Mouse (Mus musculus): Measurements from ENCODE around the gene Kcnj13.

Gene Kcnj13

DNA sequence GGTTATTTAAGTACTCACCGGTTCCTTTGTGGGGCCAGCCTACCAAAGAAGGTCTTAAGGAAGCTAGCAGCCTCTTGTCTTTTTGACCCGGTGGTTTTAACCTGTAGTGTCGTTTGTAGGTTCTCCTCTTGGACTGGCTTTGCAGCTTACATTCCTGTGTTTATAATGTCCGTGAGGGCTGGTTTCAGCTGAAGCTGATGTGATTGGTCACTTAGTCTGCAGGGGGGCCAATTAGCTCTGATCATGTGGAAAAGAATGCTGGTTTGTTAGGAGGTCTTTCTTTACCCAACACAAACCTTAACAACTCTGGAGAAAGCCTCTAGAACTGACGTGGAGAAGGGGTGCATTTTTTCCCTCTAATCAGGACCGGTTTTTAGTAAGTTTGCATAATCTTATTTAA lies at the start of gene Kcnj13:
Gene Kcnj13 (minus strand): TSS at position 136 of the 400 bp plus-strand sequence.
- no peak for DNase-seq (ENCODE audit: low read depth)

DNA sequence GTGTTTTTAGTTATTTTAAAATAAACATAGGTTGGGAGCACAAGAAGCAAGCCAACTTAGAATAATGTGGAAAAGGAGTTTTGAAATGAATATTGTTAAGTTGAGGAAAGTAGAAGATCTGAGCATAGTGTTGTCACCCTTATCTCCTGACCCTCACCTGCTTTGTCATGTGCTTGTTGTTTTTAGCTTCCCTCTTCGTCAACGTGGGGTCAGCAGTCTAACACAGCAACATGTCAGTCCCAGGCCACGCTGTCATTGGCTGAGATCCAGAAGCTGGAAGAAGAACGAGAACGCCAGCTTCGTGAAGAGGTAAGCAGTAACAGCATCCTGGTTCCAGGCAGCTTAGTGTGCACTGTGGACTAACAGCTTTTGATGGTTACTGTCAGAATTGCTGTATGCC lies 42.1 kb upstream of the Kcnj13 start:
- DNase-seq (ENCODE audit: low read depth), result no peak

DNA sequence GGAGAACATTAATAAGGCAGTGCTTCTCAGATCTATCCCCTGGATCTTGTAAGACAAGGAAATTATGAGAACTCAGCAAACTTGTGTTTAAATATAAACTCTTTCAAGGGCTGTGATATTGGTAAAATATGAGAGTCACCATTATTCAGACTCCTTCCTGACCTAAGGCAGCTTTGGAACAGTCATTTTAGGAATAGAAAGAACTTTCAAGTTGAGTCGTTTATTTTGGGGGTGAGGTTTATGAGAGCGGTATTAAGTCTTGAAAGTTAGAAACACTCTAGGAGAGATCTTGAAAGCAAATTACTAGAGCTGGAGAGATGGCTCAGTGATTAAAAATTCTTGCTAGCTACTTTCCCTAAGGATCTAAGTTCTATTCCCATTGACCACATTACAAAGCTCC lies 40.6 kb upstream of the Kcnj13 start:
- no peak for DNase-seq (ENCODE audit: low read depth)

DNA sequence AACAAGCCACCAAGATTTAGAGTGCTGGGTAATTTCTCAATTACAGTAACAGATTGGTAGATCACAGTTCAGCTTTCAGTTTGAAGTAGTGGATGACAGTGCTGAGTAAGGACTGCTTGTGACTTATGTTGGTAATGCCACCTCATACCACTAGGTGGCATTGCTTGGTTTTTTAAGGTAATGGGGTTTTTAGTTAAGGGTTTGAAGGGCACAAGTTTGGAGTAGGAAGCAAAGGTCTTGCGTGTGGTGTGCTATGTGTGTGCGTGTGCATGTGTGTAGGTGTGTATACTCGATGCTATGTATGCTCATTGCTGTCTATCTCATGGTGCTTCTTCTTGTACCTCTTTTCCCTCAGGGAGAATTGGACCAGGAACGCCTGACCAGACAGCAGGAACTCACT lies 24.2 kb upstream of the Kcnj13 start:
- peak; percentile 87 for DNase-seq (ENCODE audit: low read depth)

DNA sequence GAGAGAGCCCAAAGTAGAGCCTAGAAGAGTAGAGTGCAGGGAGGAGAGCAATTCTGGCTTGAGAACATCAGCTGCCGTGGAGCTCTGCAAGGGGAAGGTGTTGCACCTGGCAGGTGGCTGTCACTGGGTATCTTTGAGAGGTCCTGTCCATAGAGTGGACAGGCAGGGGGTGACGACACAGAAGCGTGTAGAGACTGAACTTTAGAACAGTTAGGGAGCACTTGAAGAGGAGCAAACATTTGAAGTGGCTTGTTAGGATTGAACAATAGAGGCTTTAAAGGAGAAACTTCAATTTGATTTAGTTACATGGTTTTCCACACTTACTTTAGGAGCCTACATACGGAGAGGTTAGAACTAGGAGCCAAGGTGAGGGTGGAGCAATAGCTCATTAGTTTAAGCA lies 14.9 kb upstream of the Kcnj13 start:
- DNase-seq (ENCODE audit: low read depth), result no peak

DNA sequence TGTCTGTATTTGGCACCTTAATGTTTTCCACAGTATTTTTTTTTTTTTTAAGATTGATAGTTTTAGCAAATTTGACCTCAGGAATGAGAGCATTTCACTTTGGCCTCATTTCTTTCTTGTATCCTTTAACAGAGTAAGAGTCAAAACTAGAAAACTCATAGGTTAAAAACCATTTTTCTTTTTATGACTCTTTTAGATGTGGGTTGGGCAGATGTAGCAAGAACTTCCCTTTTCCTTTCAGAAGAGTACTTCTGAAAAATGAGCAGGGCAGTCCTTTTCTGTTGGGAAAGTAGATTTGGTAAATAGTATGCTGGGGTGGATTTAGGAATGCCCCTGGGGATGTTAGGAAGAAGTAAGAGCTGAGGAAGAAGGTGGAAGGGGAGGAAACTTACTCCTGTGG lies 11.5 kb upstream of the Kcnj13 start:
- DNase-seq (ENCODE audit: low read depth), result no peak

DNA sequence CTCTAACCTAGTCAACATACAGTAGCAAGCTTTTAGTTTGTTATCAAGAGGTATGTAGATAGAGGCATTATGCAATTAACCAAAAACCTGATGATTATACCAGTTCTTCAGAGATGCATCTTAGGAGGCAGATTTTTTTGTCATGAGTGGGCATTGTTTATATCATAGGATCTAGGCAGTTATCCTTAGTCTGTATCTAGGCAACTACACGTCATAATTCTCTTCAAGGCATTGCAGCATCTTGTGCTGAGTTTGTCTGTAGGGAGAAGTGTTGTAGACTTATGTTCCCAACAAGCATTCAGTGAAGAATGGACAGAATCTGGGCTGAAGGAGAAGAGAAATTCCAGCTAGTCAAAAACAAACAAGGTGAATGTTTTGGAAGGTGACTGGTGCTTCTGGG lies 10.2 kb upstream of the Kcnj13 start:
- no peak for DNase-seq (ENCODE audit: low read depth)

DNA sequence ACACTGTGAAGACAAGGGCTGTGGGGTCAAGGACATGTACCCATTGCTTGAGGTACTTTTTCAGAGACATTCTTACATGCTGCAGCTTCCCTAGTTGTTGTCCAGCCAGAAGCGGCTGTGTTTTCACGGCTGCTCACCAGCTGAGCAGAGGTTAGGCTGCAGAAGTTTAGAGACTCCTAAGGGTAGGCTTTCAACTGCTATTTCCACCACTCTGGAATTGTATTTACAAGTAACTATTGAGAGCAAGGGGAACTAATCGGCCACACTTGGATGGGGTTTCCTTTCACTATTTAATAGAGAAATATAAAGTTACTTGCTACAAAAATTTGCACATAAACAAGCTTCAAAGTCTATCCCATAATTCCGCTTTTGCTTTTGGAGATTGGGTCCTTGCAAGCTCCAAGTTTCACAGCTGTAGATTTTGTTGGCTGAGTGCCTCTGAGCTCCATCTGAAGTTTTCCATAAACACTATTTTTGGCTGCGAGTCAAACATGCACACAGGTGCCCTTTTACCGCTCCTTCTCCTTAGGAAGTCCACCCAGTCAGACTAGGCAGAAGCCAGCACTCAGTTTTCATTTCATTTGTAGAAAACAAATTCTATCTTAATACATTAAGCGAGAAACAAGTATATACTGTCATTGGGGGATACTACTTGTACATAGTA lies 2.5 kb upstream of the Kcnj13 start:
- peak; percentile 35 for DNase-seq (ENCODE audit: low read depth)

DNA sequence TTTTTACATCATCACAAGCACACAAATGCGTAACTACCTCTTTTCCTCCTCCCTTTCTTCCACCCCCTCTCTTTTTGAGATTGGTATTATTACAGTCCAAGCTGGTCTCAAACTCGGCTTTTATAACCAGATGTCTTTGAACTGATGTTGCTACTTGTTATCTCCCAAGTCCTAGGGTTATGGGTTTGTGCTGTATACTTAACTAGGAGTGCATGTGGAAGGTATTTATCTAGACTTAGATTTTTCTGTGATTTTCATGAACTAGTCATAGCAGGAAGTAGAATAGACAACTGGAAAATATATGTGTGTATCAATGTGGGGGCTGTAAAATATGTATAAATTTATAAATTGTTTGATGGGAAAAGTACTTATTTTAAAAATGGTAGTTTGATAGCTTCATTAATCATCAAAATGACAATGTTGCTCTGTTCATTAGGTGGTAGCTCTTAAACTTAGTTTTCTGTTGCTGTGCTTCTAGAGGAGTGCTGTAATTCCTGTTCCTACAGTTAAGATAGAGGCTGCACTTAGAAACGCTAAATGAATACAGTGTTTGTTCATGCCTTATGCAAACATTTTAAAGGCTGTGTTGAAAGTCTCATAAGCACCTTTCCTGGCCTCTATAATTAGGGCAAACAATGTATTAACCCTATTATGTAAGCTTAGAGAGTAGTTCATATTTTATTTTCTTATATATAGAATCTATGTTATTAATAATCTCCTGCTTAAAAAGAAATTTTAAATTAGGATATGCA lies 909 bp downstream of the Kcnj13 start:
- no peak for DNase-seq (ENCODE audit: low read depth)

DNA sequence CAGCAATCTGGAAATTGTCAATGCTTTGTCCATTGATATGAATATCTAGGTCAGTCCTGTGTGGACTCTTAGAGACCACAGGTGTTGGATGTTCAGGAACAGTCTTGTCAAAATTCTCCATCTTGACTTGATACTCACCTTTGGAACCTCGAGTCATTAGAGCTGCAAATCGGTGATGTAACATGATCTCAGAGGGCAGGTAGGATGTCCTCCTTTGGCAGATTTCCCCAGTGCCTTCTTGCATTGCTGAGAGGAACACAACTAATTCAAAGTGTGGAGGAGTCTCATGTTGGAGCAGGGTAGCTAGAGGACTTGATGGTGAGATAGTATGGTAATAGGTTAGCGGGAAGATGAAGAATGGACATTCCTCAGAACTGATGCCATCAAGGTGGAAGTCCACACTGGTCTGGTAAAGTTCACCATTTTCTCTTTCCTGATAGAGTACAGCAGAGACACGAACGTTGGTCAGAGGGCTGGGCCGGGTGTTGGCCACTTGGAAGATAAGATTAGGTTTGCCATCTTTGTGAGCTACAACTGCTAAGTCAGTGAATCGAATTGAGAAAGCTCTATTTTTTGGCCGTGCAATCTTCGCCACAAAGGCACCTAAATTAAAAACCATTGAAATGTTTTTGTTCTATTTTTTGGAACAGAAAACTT lies 8.0 kb downstream of the Kcnj13 start:
- no peak for DNase-seq (ENCODE audit: low read depth)

DNA sequence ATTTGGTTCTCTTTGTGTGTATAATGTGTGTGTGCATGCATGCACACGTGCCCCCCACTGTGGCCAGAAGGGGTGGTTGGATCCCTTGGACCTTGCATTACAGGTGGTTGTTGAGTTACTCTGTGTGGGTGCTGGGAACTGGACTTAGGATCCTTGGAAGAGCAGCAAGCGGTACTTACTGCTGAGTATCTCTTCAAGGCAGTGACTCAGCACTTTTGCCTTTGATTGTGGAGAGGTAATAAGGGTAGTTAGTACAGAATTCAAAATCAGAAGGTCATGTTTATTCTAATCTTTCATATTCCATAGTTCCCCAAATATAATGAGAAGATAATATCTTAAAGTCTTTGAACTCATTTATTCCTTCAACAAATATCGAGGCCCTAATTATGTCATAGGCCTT lies 13.4 kb downstream of the Kcnj13 start:
- DNase-seq (ENCODE audit: low read depth), result no peak

DNA sequence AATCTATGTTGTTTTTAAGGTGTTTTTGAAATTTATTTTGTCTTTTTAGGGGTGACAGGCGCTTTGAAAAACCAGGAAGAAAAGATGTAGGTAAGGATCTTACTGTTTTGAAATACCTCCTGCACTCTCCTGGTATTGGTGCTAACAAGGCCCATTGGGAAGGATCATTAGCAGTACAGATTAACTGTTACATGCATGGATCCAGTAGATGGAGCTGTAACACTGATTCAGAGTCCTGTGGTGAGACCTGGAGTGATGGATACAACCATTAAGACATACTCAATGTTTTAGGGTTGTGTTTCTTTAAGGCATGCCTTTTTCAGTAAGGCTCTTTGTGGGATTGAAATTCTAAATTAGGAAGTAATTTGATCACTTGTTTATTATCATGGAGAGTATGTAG lies 14.6 kb downstream of the Kcnj13 start:
- DNase-seq (ENCODE audit: low read depth), result peak; percentile 28

DNA sequence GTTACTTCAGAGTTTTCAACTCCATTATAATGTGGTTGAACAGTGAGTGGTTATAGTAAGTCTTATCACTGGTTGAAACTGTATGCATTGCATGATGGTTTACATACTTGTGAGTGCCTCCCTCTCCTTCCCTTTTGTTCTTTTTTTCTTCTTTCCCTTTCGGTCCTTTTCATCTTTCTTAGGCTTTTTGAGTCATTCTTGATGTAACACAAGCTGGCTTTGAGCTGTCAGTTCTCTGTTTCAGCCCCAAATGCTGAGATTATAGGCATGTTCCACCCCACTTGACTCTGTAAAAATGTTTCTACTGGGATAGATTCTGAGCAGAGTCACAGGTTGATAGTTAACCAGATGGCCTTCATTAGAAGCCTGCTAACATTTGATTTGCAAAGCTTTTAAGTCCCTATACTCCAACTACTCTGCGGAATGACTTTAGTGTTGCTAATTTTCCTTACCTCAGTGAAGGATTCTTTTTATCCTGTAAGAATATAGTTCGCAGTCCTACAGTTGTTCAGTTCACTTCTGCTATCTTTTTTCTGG lies 16.4 kb downstream of the Kcnj13 start:
- no peak for DNase-seq (ENCODE audit: low read depth)

DNA sequence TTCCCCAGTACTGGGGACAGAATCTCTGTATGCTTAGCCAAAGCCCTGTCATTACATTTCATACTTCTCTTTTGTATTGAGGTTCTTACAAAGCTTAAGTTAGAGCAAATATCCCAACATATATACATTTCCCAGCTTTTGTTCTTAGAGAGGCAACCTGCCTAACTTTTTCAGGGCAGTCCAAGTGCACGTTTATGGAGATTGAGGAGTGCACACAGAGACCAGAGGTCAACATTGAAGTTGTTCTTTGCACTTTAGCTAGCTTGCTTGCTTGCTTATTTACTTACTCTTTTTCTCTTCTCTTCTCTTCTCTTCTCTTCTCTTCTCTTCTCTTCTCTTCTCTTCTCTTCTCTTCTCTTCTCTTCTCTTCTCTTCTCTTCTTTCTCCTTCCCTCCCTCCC lies 34.3 kb downstream of the Kcnj13 start:
- DNase-seq (ENCODE audit: low read depth), result no peak

DNA sequence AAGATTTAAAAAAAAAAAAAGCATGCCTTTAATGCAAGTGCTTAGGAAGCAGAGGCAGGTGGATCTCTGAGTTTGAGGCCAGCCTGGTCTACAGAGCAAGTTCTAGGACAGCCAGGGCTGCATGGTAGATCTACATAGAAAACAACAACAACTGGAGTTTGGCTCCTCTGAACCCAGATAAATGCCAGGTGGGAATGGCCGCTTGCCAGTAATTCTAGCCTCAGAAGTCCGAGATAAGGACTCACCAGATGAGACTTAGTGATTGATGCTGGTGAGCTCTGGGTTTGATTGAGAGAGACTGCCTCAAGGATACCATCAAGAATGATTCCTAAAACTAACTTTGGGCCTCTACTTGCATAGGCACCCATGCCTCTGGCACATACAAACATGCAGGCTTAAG lies 44.0 kb downstream of the Kcnj13 start:
- no peak for DNase-seq (ENCODE audit: low read depth)

All from NIH3T3 (cell line).